Mouse (Mus musculus) myocyte (in vitro differentiated cells): ENCODE results near the gene Ctbs. TPM values are rescaled to one million over a fixed set of nuclear protein-coding genes. Genes with fewer than 3 reads are reported as not detected.

ENCODE experiments used
- H3K27me3 ChIP-seq: one replicate; pipeline ENCODE4 v1.6.1; 2011; ENCODE audit not compliant: control insufficient read depth, insufficient read depth, insufficient read length
- H3K36me3 ChIP-seq: one replicate; pipeline ENCODE4 v1.6.1; 2011; ENCODE audit not compliant: control insufficient read depth, insufficient read depth
- H3K4me2 ChIP-seq: one replicate; pipeline ENCODE4 v1.6.1; 2011; ENCODE audit warnings: low read depth, control low read depth
- H3K4me3 ChIP-seq: one replicate; pipeline ENCODE4 v1.5.1; 2011; ENCODE audit warnings: mild to moderate bottlenecking, control low read depth, moderate library complexity
- H3K79me2 ChIP-seq: one replicate; pipeline ENCODE4 v1.6.1; 2011; ENCODE audit not compliant: control insufficient read depth, insufficient read depth
- H3ac ChIP-seq: one replicate; pipeline ENCODE4 v1.6.1; 2011; ENCODE audit not compliant: control insufficient read depth, insufficient read length
- CEBPB ChIP-seq: IDR thresholded peaks from 2 replicates; pipeline ENCODE4 v1.6.1; 2011; ENCODE audit warnings: mild to moderate bottlenecking, moderate library complexity; ENCODE audit not compliant: poor library complexity, insufficient read depth, severe bottlenecking
- E2F4 ChIP-seq: IDR thresholded peaks from one replicate; pipeline ENCODE4 v1.6.1; 2011; ENCODE audit warnings: mild to moderate bottlenecking, control low read depth, moderate library complexity; ENCODE audit not compliant: insufficient read depth
- MAX ChIP-seq: IDR thresholded peaks from one replicate; pipeline ENCODE4 v1.6.1; 2011; ENCODE audit warnings: low read depth, mild to moderate bottlenecking, control low read depth
- MYOD1 ChIP-seq, 3 experiments: IDR thresholded peaks; one replicate each; pipeline ENCODE4 v1.6.1; 2011; ENCODE audit warnings: control low read depth in 2 of 3, low read depth in 2 of 3, mild to moderate bottlenecking in 2 of 3, moderate library complexity in 1 of 3; ENCODE audit not compliant: insufficient read length in 2 of 3, control insufficient read depth in 1 of 3
- MYOG ChIP-seq, 3 experiments: IDR thresholded peaks; one replicate each; pipeline ENCODE4 v1.6.1; 2011; ENCODE audit warnings: control low read depth in 2 of 3, low read depth in 2 of 3, mild to moderate bottlenecking in 2 of 3; ENCODE audit not compliant: insufficient read length in 2 of 3, control insufficient read depth in 1 of 3, insufficient read depth in 1 of 3
- POLR2A ChIP-seq: IDR thresholded peaks from one replicate; pipeline ENCODE4 v1.6.1; 2011; ENCODE audit warnings: low read depth, mild to moderate bottlenecking, control low read depth, moderate library complexity; ENCODE audit not compliant: insufficient read length
- POLR2AphosphoS2 ChIP-seq: IDR thresholded peaks from one replicate; pipeline ENCODE4 v1.6.1; 2011; ENCODE audit warnings: low read depth, control low read depth; ENCODE audit not compliant: insufficient read length
- REST ChIP-seq: IDR thresholded peaks from one replicate; pipeline ENCODE4 v1.6.1; 2011; ENCODE audit warnings: mild to moderate bottlenecking, control low read depth, moderate library complexity; ENCODE audit not compliant: insufficient read depth, insufficient read length
- SRF ChIP-seq: IDR thresholded peaks from one replicate; pipeline ENCODE4 v1.6.1; 2011; ENCODE audit warnings: low read depth; ENCODE audit not compliant: control insufficient read depth, insufficient read length
- TCF12 ChIP-seq: IDR thresholded peaks from one replicate; pipeline ENCODE4 v1.6.1; 2011; ENCODE audit warnings: mild to moderate bottlenecking, control low read depth; ENCODE audit not compliant: poor library complexity, insufficient read depth, severe bottlenecking
- TCF3 ChIP-seq: IDR thresholded peaks from one replicate; pipeline ENCODE4 v1.6.1; 2011; ENCODE audit warnings: low read depth, control low read depth; ENCODE audit not compliant: insufficient read length
- USF1 ChIP-seq: IDR thresholded peaks from one replicate; pipeline ENCODE4 v1.6.1; 2011; ENCODE audit warnings: low read depth, mild to moderate bottlenecking, control low read depth, moderate library complexity
- polyA plus RNA-seq: library from polyadenylated mRNA; unstranded; fragments of >200 nt; fragmentation: generic; extraction: Trizol; gene quantifications from one replicate; pipeline ENCODE4 v1.2.1, GENCODE M21; 2012; ENCODE audit warnings: missing spikeins

The Ctbs gene
- polyA plus RNA-seq, 1 experiment: 2.9 TPM

DNA sequence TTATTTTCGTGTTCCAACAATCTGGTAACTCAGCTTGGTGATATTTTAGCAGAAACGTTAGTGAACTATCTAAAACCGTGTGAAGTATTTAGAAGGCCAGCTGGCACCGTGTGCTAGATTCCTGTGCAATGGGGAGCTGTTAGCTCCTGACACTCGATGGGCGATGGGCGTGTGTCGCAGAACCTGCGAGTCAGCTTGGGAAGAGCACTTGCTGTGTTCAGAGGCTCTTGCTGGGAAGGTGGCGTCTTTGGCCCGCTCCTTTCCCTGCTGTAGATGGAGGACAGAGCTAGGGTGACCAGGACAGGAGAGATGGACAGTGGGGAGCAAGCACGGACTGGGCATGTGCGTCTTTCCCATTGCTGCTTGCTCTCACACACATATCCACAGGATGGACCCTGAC is 36.6 kb upstream of the Ctbs start:
- H3K27me3 ChIP-seq: no peaks in the 10 kb centered on the region
- no peak overlapping the region for H3ac ChIP-seq
- TF ChIP-seq USF1 (no peak), CEBPB (no peak), POLR2A (no peak), SRF (no peak), MAX (no peak), MYOG (IDR thresholded peaks at IDR 0.05; ENCODE audit: control insufficient read depth in 1 of 3, insufficient read depth in 1 of 3, insufficient read length in 2 of 3, low read depth in 2 of 3) (no peak), E2F4 (no peak), TCF12 (no peak), TCF3 (no peak), POLR2AphosphoS2 (no peak), REST (no peak), MYOD1 (IDR thresholded peaks at IDR 0.05; ENCODE audit: control insufficient read depth in 1 of 3, insufficient read length in 2 of 3, low read depth in 2 of 3) (no peak)
- peaks cover under 1% of the 10 kb centered on the region for H3K36me3 ChIP-seq
- H3K4me3 ChIP-seq: no peak overlapping the region
- H3K79me2 ChIP-seq: peaks cover 5% of the 10 kb centered on the region
- no peak overlapping the region for H3K4me2 ChIP-seq

DNA sequence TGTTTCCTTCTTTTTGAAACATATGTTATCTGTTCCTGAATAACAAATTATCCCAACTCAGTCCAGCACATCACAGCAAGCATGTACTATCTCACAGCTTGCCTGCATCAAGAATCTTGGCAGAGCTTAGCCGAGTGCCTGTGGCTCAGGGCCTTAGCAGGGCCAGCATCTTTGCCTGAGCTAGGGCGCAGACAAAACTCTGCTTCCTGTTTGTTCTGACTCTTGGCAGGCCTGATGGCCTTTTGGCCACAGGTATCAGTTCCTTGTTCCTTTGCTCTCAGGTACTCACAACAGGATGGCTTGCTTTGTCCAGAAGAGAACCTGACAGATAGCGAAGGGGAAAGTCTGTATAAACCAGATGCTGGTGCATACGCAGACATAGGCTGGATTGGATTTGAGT is 35.6 kb upstream of the Ctbs start:
- Histone ChIP-seq H3K4me2 (no peak overlapping the region), H3ac (no peak overlapping the region), H3K4me3 (no peak overlapping the region), H3K36me3 (peaks cover 6% of the 10 kb centered on the region), H3K79me2 (no peaks in the 10 kb centered on the region), H3K27me3 (no peaks in the 10 kb centered on the region)
- TF ChIP-seq MYOD1 (IDR thresholded peaks at IDR 0.05; ENCODE audit: control insufficient read depth in 1 of 3, insufficient read length in 2 of 3, low read depth in 2 of 3): no peak
- no peak for TF ChIP-seq CEBPB
- TF ChIP-seq POLR2A: no peak
- TF ChIP-seq MAX: no peak
- no peak for TF ChIP-seq SRF
- no peak for TF ChIP-seq REST
- TF ChIP-seq POLR2AphosphoS2: no peak
- TF ChIP-seq TCF12: no peak
- TF ChIP-seq MYOG (IDR thresholded peaks at IDR 0.05; ENCODE audit: control insufficient read depth in 1 of 3, insufficient read depth in 1 of 3, insufficient read length in 2 of 3, low read depth in 2 of 3): no peak
- TF ChIP-seq E2F4: no peak
- TF ChIP-seq TCF3: no peak
- no peak for TF ChIP-seq USF1

DNA sequence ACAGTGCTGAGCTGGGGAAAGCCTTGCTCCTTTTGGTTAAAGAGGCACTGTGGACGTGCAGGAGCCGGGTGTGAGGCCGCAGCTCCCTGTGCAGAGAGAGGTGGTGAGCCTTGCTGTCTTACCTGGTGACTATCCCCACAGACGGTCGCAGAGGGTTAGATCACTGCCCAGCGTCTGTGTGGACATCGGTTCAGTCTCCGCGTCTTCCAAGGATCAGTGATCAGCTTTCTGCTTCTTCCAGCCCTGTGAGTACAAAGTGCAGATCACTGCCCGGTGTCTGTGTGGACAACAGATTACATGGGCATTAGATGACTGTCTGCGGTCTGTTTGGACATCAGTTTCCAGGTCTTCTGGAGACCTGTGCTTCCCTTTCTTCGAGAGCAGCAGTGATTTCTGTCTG is 35.0 kb upstream of the Ctbs start:
- no peak overlapping the region for H3ac ChIP-seq
- no peak overlapping the region for H3K4me2 ChIP-seq
- no peak overlapping the region for H3K4me3 ChIP-seq
- no peaks in the 10 kb centered on the region for H3K79me2 ChIP-seq
- H3K36me3 ChIP-seq: peaks cover 10% of the 10 kb centered on the region
- TF ChIP-seq MYOG (IDR thresholded peaks at IDR 0.05; ENCODE audit: control insufficient read depth in 1 of 3, insufficient read depth in 1 of 3, insufficient read length in 2 of 3, low read depth in 2 of 3): no peak
- TF ChIP-seq MAX: no peak
- no peak for TF ChIP-seq TCF12
- no peak for TF ChIP-seq SRF
- no peak for TF ChIP-seq POLR2AphosphoS2
- TF ChIP-seq MYOD1 (IDR thresholded peaks at IDR 0.05; ENCODE audit: control insufficient read depth in 1 of 3, insufficient read length in 2 of 3, low read depth in 2 of 3): no peak
- TF ChIP-seq CEBPB: no peak
- TF ChIP-seq USF1: no peak
- TF ChIP-seq TCF3: no peak
- TF ChIP-seq POLR2A: no peak
- TF ChIP-seq REST: no peak
- no peak for TF ChIP-seq E2F4
- H3K27me3 ChIP-seq: no peaks in the 10 kb centered on the region

DNA sequence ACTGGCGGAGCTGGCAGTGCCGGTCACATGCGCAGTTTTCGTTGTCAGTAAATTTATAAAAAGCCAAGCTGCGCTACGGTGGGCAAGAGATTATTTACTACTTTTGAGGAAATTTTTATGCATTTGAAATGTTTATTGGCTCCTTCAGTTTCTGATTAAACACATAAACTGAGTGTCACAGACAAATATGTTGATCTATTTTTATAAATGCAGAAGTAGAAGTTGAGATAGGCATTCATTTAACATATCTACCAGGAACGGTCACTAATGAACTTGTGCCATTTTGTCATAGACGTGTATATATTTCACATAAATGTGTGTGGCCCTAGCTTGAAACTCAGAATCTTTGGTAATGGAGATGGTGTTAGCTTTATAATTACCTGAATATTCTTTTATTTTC is 31.7 kb upstream of the Ctbs start:
- Histone ChIP-seq H3K27me3 (no peaks in the 10 kb centered on the region), H3K36me3 (peaks cover 10% of the 10 kb centered on the region), H3K4me2 (no peak overlapping the region), H3K4me3 (no peak overlapping the region), H3ac (no peak overlapping the region), H3K79me2 (no peaks in the 10 kb centered on the region)
- TF ChIP-seq TCF3 (no peak), POLR2A (no peak), E2F4 (no peak), SRF (no peak), MAX (no peak), MYOG (IDR thresholded peaks at IDR 0.05; ENCODE audit: control insufficient read depth in 1 of 3, insufficient read depth in 1 of 3, insufficient read length in 2 of 3, low read depth in 2 of 3) (no peak), CEBPB (no peak), USF1 (no peak), MYOD1 (IDR thresholded peaks at IDR 0.05; ENCODE audit: control insufficient read depth in 1 of 3, insufficient read length in 2 of 3, low read depth in 2 of 3) (no peak), POLR2AphosphoS2 (no peak), REST (no peak), TCF12 (no peak)

DNA sequence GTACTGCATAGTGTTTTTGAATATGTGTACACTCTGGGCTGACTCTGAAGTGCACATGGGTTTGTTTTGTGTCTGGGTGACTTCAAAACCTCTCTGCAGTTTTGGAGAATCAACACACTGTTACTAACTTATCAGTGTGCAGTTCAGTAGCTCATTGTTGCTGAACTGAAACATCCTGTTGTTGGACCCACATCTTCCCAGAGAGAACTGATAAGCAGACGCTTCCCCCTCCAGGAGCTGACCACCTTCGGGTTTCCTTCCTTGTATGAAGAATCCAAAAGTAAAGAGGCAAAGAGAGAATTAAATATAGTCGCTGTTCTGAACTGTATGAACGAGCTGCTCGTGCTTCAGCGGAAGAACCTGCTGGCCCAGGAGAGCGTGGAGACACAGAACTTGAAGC is 30.7 kb upstream of the Ctbs start:
- H3K4me2 ChIP-seq: no peak overlapping the region
- TF ChIP-seq CEBPB: no peak
- no peak for TF ChIP-seq MYOG (IDR thresholded peaks at IDR 0.05; ENCODE audit: control insufficient read depth in 1 of 3, insufficient read depth in 1 of 3, insufficient read length in 2 of 3, low read depth in 2 of 3)
- TF ChIP-seq TCF3: no peak
- no peak for TF ChIP-seq POLR2A
- TF ChIP-seq POLR2AphosphoS2: no peak
- no peak for TF ChIP-seq E2F4
- TF ChIP-seq REST: no peak
- TF ChIP-seq TCF12: no peak
- TF ChIP-seq MYOD1 (IDR thresholded peaks at IDR 0.05; ENCODE audit: control insufficient read depth in 1 of 3, insufficient read length in 2 of 3, low read depth in 2 of 3): no peak
- TF ChIP-seq SRF: no peak
- TF ChIP-seq MAX: no peak
- TF ChIP-seq USF1: no peak

More for the DNA sequence above, 30.7 kb upstream of the Ctbs start:
- no peaks in the 10 kb centered on the region for H3K79me2 ChIP-seq
- no peaks in the 10 kb centered on the region for H3K27me3 ChIP-seq
- H3K36me3 ChIP-seq: peaks cover 10% of the 10 kb centered on the region
- H3K4me3 ChIP-seq: no peak overlapping the region
- H3ac ChIP-seq: no peak overlapping the region
